Mouse (Mus musculus) frontal cortex, adult 2 months (tissue): Measurements from ENCODE around the gene Siva1. TPM values are rescaled to one million over a fixed set of nuclear protein-coding genes. Genes with fewer than 3 reads are reported as not detected.

Source experiments
- DNase-seq, 2 experiments: peaks; one replicate each; pipeline ENCODE4 v3.0.0; 2022; ENCODE audit warnings: low spot score in 1 of 2; ENCODE audit errors: extremely low spot score in 1 of 2
- polyA plus RNA-seq: library from polyadenylated mRNA; depleted of rRNA; stranded (reverse); fragments of >200 nt; gene quantifications from 2 replicates; pipeline ENCODE4 v1.2.3, GENCODE M21; 2012

Siva1 gene
- polyA plus RNA-seq, 1 experiment = 24.4 TPM

- DNase-seq = no peak
These were observed 7.4 kb downstream of the Siva1 start for GRCm38 (mm10) chr12:112651778-112652439.

- DNase-seq = peak; percentile 72 to 94
These were observed 8.8 kb downstream of the Siva1 start for GRCm38 (mm10) chr12:112653157-112653824.

- no peak for DNase-seq
These were observed 9.6 kb downstream of the Siva1 start for GRCm38 (mm10) chr12:112654076-112654475.

GRCm38 (mm10) chr12:112658619-112659018, 14.1 kb downstream of the Siva1 start:
- peak in 1 of 2 experiments; percentile 59 for DNase-seq

GRCm38 (mm10) chr12:112659109-112659508, 14.6 kb downstream of the Siva1 start:
- DNase-seq = peak in 1 of 2 experiments; percentile 68

- no peak for DNase-seq
These were observed 16.3 kb downstream of the Siva1 start for GRCm38 (mm10) chr12:112660576-112661326.

GRCm38 (mm10) chr12:112661327-112661605, 16.8 kb downstream of the Siva1 start:
- no peak for DNase-seq

- no peak for DNase-seq
These were observed 17.4 kb downstream of the Siva1 start for GRCm38 (mm10) chr12:112661851-112662250.

- DNase-seq = no peak
These were observed 18.8 kb downstream of the Siva1 start for GRCm38 (mm10) chr12:112663303-112663702.

GRCm38 (mm10) chr12:112663716-112664115, 19.2 kb downstream of the Siva1 start:
- no peak for DNase-seq

- DNase-seq = no peak
These were observed 19.6 kb downstream of the Siva1 start for GRCm38 (mm10) chr12:112664124-112664523.

GRCm38 (mm10) chr12:112664656-112665055, 20.2 kb downstream of the Siva1 start:
- DNase-seq = no peak

- peak; percentile 57 to 86 for DNase-seq
These were observed 21.0 kb downstream of the Siva1 start for GRCm38 (mm10) chr12:112665445-112665844.

- DNase-seq = no peak
These were observed 21.5 kb downstream of the Siva1 start for GRCm38 (mm10) chr12:112665881-112666544.

- no peak for DNase-seq
These were observed 23.3 kb downstream of the Siva1 start for GRCm38 (mm10) chr12:112667619-112668297.

GRCm38 (mm10) chr12:112670718-112671393, 26.4 kb downstream of the Siva1 start:
- no peak for DNase-seq

- no peak for DNase-seq
These were observed 27.4 kb downstream of the Siva1 start for GRCm38 (mm10) chr12:112671891-112672290.

GRCm38 (mm10) chr12:112672744-112673575, 28.5 kb downstream of the Siva1 start:
- DNase-seq = no peak

- peak in 1 of 2 experiments; percentile 45 for DNase-seq
These were observed 29.2 kb downstream of the Siva1 start for GRCm38 (mm10) chr12:112673576-112674091.
